Mouse (Mus musculus): ENCODE measurements around the gene Ddias. TPM values are rescaled to one million over a fixed set of nuclear protein-coding genes. Genes with fewer than 3 reads are reported as not detected.

Ddias gene
- polyA plus RNA-seq, 1 experiment from 2014 or later, result 6.6 TPM

DNA sequence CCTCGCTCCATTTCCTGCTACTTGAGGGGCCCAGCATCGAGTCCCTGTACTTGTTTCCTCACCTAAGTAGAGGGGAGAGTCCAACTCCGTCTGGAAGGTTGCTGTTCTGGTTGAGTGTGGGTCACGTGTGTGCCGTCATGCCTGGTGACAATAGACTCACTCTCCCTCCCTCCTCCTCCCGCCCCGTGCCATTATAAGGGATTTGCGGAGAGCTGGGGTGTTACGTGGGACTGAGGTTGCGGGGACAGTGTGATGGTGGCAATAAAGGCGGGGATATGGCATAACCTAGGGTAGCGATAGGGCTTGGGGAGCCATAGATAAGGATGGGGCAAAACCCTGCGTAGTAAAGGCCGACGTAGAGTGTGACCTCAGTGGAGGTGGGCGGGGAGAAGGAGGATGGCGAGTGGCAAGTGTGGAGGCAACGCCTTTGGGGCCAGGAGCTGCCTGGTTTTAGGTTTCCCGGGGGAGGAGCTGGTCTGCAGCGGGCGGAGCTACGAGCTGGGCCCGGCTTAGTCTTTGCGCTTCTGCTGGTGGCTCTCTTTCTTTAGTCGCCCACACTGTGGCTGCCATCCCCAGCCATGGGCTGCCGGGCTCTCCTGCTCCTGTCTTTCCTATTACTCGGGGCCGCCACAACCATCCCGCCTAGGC, 838 bp upstream of the Ddias start:
- Histone ChIP-seq H3K9ac (replicated peaks; ENCODE audit: low read depth, low read length) (peak overlapping the region; percentile 88), H3K9me3 (ENCODE audit: control insufficient read depth, low read length) (no peaks in the 10 kb centered on the region), H3K27ac (ENCODE audit: low read length) (peak overlapping the region; percentile 99), H3K36me3 (ENCODE audit: control insufficient read depth, insufficient read depth) (no peaks in the 10 kb centered on the region), H3K4me3 (replicated peaks; ENCODE audit: low read length) (peak overlapping the region; percentile 83), H3K27me3 (replicated peaks; ENCODE audit: control insufficient read depth, insufficient read depth, low read length) (no peaks in the 10 kb centered on the region), H3K4me2 (ENCODE audit: low read length) (peak overlapping the region; percentile 84), H3K4me1 (replicated peaks; ENCODE audit: control insufficient read depth, insufficient read depth, low read length) (peaks cover 23% of the 10 kb centered on the region)
- peak; percentile 90 for ATAC-seq
- whole genome bisulfite sequencing, result under 1% methylated on average over 29 of the region's 29 CpGs

DNA sequence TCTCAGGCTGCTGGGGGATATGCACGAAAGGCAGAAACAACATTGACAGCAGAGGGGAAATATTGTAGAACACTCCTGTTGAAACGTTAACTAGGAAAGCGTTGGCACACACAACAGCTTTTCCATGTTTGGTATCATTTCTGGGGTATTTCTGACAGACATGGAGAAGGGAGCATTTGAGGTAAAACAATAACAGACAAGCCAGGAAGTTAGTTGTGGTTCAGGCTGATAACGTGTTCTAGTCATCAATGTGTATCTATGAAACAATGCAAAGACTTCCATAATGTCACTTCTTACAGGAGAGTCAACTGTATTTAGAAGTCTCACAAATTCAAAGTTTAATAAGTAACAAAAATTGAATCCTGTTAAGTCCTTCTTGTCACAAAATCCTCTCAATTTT, 2.5 kb downstream of the Ddias start:
- H3K27me3 ChIP-seq (replicated peaks; ENCODE audit: control insufficient read depth, insufficient read depth, low read length), result no peaks in the 10 kb centered on the region
- no peak overlapping the region for H3K27ac ChIP-seq (ENCODE audit: low read length)
- H3K9ac ChIP-seq (replicated peaks; ENCODE audit: low read depth, low read length), result no peak overlapping the region
- peaks cover 18% of the 10 kb centered on the region for H3K4me1 ChIP-seq (replicated peaks; ENCODE audit: control insufficient read depth, insufficient read depth, low read length)
- H3K4me3 ChIP-seq (replicated peaks; ENCODE audit: low read length), result no peak overlapping the region
- WGBS, result 94% methylated on average over 4 of the region's 4 CpGs
- no peaks in the 10 kb centered on the region for H3K36me3 ChIP-seq (ENCODE audit: control insufficient read depth, insufficient read depth)
- H3K4me2 ChIP-seq (ENCODE audit: low read length), result no peak overlapping the region
- no peak for ATAC-seq
- H3K9me3 ChIP-seq (ENCODE audit: control insufficient read depth, low read length), result no peaks in the 10 kb centered on the region

GRCm38 (mm10) chr7:92870161-92870560, 3.9 kb downstream of the Ddias start:
- no peak overlapping the region for H3K27ac ChIP-seq (ENCODE audit: low read length)
- H3K9ac ChIP-seq (replicated peaks; ENCODE audit: low read depth, low read length), result no peak overlapping the region
- no peaks in the 10 kb centered on the region for H3K27me3 ChIP-seq (replicated peaks; ENCODE audit: control insufficient read depth, insufficient read depth, low read length)
- no peak for ATAC-seq
- no peak overlapping the region for H3K4me3 ChIP-seq (replicated peaks; ENCODE audit: low read length)
- no peaks in the 10 kb centered on the region for H3K36me3 ChIP-seq (ENCODE audit: control insufficient read depth, insufficient read depth)
- WGBS, result 65% methylated on average over 3 of the region's 3 CpGs
- no peaks in the 10 kb centered on the region for H3K9me3 ChIP-seq (ENCODE audit: control insufficient read depth, low read length)
- peaks cover 7% of the 10 kb centered on the region for H3K4me1 ChIP-seq (replicated peaks; ENCODE audit: control insufficient read depth, insufficient read depth, low read length)
- H3K4me2 ChIP-seq (ENCODE audit: low read length), result no peak overlapping the region

- H3K4me2 ChIP-seq (ENCODE audit: low read length), result no peak overlapping the region
- ATAC-seq, result 0 out of 2 replicates have a peak, but pooled peaks have one; percentile 52
Observed at GRCm38 (mm10) chr7:92866526-92866925, 7.5 kb downstream of the Ddias start.

GRCm38 (mm10) chr7:92848246-92848645, 25.8 kb downstream of the Ddias start:
- Histone ChIP-seq H3K27ac (ENCODE audit: low read length) (no peak overlapping the region), H3K4me2 (ENCODE audit: low read length) (no peak overlapping the region), H3K27me3 (replicated peaks; ENCODE audit: control insufficient read depth, insufficient read depth, low read length) (no peaks in the 10 kb centered on the region), H3K36me3 (ENCODE audit: control insufficient read depth, insufficient read depth) (no peaks in the 10 kb centered on the region), H3K9ac (replicated peaks; ENCODE audit: low read depth, low read length) (no peak overlapping the region), H3K9me3 (ENCODE audit: control insufficient read depth, low read length) (no peaks in the 10 kb centered on the region), H3K4me3 (replicated peaks; ENCODE audit: low read length) (no peak overlapping the region), H3K4me1 (replicated peaks; ENCODE audit: control insufficient read depth, insufficient read depth, low read length) (no peaks in the 10 kb centered on the region)
- ATAC-seq, result no peak
- 91% methylated on average over 3 of the region's 3 CpGs for whole genome bisulfite sequencing

More at GRCm38 (mm10) chr7:92866526-92866925, 7.5 kb downstream of the Ddias start:
- WGBS, result 28% methylated on average over 2 of the region's 2 CpGs
- H3K4me1 ChIP-seq (replicated peaks; ENCODE audit: control insufficient read depth, insufficient read depth, low read length), result no peaks in the 10 kb centered on the region
- H3K4me3 ChIP-seq (replicated peaks; ENCODE audit: low read length), result no peak overlapping the region
- H3K27me3 ChIP-seq (replicated peaks; ENCODE audit: control insufficient read depth, insufficient read depth, low read length), result no peaks in the 10 kb centered on the region
- no peak overlapping the region for H3K9ac ChIP-seq (replicated peaks; ENCODE audit: low read depth, low read length)
- H3K9me3 ChIP-seq (ENCODE audit: control insufficient read depth, low read length), result no peaks in the 10 kb centered on the region
- no peaks in the 10 kb centered on the region for H3K36me3 ChIP-seq (ENCODE audit: control insufficient read depth, insufficient read depth)
- H3K27ac ChIP-seq (ENCODE audit: low read length), result no peak overlapping the region

- 77% methylated on average over 2 of the region's 2 CpGs for WGBS
- no peak overlapping the region for H3K4me2 ChIP-seq (ENCODE audit: low read length)
- H3K27me3 ChIP-seq (replicated peaks; ENCODE audit: control insufficient read depth, insufficient read depth, low read length), result no peaks in the 10 kb centered on the region
- H3K9ac ChIP-seq (replicated peaks; ENCODE audit: low read depth, low read length), result no peak overlapping the region
- H3K9me3 ChIP-seq (ENCODE audit: control insufficient read depth, low read length), result no peaks in the 10 kb centered on the region
- no peak overlapping the region for H3K27ac ChIP-seq (ENCODE audit: low read length)
- no peaks in the 10 kb centered on the region for H3K4me1 ChIP-seq (replicated peaks; ENCODE audit: control insufficient read depth, insufficient read depth, low read length)
- no peaks in the 10 kb centered on the region; the same call in 1 of the 2 replicates for H3K36me3 ChIP-seq (ENCODE audit: control insufficient read depth, insufficient read depth)
- H3K4me3 ChIP-seq (replicated peaks; ENCODE audit: low read length), result no peak overlapping the region
- no peak for ATAC-seq
Observed at GRCm38 (mm10) chr7:92842254-92842653, 31.8 kb downstream of the Ddias start.

DNA sequence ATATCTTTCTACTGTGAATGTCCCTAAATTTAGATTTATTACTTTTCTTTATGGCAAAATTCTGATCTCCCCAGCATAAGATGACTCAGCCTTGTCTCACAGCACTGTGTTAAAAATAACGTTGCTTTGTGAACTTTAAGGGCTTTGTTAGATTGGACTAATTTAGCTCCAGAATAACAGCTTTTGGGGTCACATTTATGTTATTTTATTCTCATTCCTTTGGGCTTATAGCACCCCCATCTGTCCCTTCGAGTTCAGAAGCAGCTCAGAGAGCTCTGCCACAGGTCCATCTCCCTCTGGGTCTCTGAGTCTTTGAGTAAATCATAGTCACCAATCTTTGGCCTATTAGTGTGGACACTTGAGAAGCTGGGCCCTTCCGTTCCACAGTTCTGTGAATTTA, 36.1 kb downstream of the Ddias start:
- no peak overlapping the region for H3K9ac ChIP-seq (replicated peaks; ENCODE audit: low read depth, low read length)
- no peak overlapping the region for H3K27ac ChIP-seq (ENCODE audit: low read length)
- no peaks in the 10 kb centered on the region for H3K27me3 ChIP-seq (replicated peaks; ENCODE audit: control insufficient read depth, insufficient read depth, low read length)
- ATAC-seq, result no peak
- no peaks in the 10 kb centered on the region for H3K4me1 ChIP-seq (replicated peaks; ENCODE audit: control insufficient read depth, insufficient read depth, low read length)
- H3K4me3 ChIP-seq (replicated peaks; ENCODE audit: low read length), result no peak overlapping the region
- no peak overlapping the region for H3K4me2 ChIP-seq (ENCODE audit: low read length)
- no peaks in the 10 kb centered on the region for H3K9me3 ChIP-seq (ENCODE audit: control insufficient read depth, low read length)
- H3K36me3 ChIP-seq (ENCODE audit: control insufficient read depth, insufficient read depth), result peaks cover 2% of the 10 kb centered on the region; the same call in 1 of the 2 replicates
- 63% methylated on average over 3 of the region's 3 CpGs for WGBS

DNA sequence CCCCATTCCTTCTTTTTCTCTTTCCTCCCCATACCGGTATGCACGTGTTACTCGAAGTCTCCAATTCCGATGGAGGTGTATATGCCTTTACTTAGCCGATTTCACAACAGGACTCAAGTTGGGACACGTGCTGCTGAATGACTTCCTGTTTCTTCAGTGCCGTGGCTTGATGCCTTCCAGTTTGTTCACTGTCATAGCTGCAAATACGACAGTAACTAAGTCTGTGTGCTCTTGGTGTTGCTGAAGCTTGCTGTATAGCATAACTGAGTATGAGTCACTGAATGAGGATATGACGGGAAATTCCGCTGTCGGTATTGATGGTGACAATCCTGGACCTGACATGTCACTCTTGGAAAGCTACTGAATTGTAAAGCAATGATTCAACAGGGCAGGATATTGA, 36.8 kb downstream of the Ddias start:
- H3K9ac ChIP-seq (replicated peaks; ENCODE audit: low read depth, low read length), result no peak overlapping the region
- H3K4me2 ChIP-seq (ENCODE audit: low read length), result no peak overlapping the region
- no peaks in the 10 kb centered on the region for H3K9me3 ChIP-seq (ENCODE audit: control insufficient read depth, low read length)
- H3K27me3 ChIP-seq (replicated peaks; ENCODE audit: control insufficient read depth, insufficient read depth, low read length), result no peaks in the 10 kb centered on the region
- H3K27ac ChIP-seq (ENCODE audit: low read length), result no peak overlapping the region
- no peak for ATAC-seq
- no peaks in the 10 kb centered on the region for H3K4me1 ChIP-seq (replicated peaks; ENCODE audit: control insufficient read depth, insufficient read depth, low read length)
- peaks cover 2% of the 10 kb centered on the region; the same call in 1 of the 2 replicates for H3K36me3 ChIP-seq (ENCODE audit: control insufficient read depth, insufficient read depth)
- H3K4me3 ChIP-seq (replicated peaks; ENCODE audit: low read length), result no peak overlapping the region
- WGBS, result 92% methylated on average over 11 of the region's 11 CpGs

- Histone ChIP-seq H3K36me3 (ENCODE audit: control insufficient read depth, insufficient read depth) (peaks cover 2% of the 10 kb centered on the region; the same call in 1 of the 2 replicates), H3K9ac (replicated peaks; ENCODE audit: low read depth, low read length) (no peak overlapping the region), H3K9me3 (ENCODE audit: control insufficient read depth, low read length) (no peaks in the 10 kb centered on the region), H3K27me3 (replicated peaks; ENCODE audit: control insufficient read depth, insufficient read depth, low read length) (no peaks in the 10 kb centered on the region), H3K4me3 (replicated peaks; ENCODE audit: low read length) (no peak overlapping the region), H3K4me2 (ENCODE audit: low read length) (no peak overlapping the region), H3K4me1 (replicated peaks; ENCODE audit: control insufficient read depth, insufficient read depth, low read length) (no peaks in the 10 kb centered on the region), H3K27ac (ENCODE audit: low read length) (no peak overlapping the region)
- WGBS, result 83% methylated on average over 3 of the region's 3 CpGs
- ATAC-seq, result no peak
Observed at GRCm38 (mm10) chr7:92836447-92836846, 37.6 kb downstream of the Ddias start.

DNA sequence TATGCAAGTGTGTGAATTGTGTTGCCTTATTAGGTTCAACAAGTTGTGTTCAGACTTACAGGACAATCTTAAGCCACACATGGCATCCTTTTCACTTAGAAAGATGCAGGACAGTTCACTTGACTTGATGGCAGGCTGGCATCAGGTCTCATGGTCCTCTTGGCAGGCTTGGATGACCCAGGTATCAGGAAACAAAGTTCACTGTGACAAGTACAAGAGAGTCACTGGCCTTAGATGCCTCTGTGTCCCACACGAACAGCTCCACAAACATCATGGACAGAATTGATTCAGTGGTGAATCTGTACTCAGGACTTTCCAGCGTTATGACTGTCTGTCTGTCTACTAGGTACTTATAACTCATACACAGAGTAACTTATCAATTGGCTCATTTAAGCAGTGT, 39.7 kb downstream of the Ddias start:
- no peak overlapping the region for H3K9ac ChIP-seq (replicated peaks; ENCODE audit: low read depth, low read length)
- no peak overlapping the region for H3K27ac ChIP-seq (ENCODE audit: low read length)
- peaks cover 2% of the 10 kb centered on the region; the same call in 1 of the 2 replicates for H3K36me3 ChIP-seq (ENCODE audit: control insufficient read depth, insufficient read depth)
- H3K27me3 ChIP-seq (replicated peaks; ENCODE audit: control insufficient read depth, insufficient read depth, low read length), result no peaks in the 10 kb centered on the region
- H3K4me1 ChIP-seq (replicated peaks; ENCODE audit: control insufficient read depth, insufficient read depth, low read length), result no peaks in the 10 kb centered on the region
- no peak overlapping the region for H3K4me3 ChIP-seq (replicated peaks; ENCODE audit: low read length)
- H3K4me2 ChIP-seq (ENCODE audit: low read length), result no peak overlapping the region
- WGBS, result 95% methylated on average over 2 of the region's 2 CpGs
- no peaks in the 10 kb centered on the region for H3K9me3 ChIP-seq (ENCODE audit: control insufficient read depth, low read length)
- ATAC-seq, result no peak

Measured in forebrain, embryonic 16.5 days (tissue).